Mouse (Mus musculus) bone marrow macrophage, adult 2 months (primary cell): Measurements from ENCODE around the gene Rangap1.

Source experiments
- CTCF ChIP-seq: IDR thresholded peaks from 2 replicates; pipeline ENCODE4 v1.5.1; 2012; ENCODE audit warnings: low read depth, mild to moderate bottlenecking, low read length, moderate library complexity
- POLR2A ChIP-seq: IDR thresholded peaks from 2 replicates; pipeline ENCODE4 v1.6.1; 2012; ENCODE audit warnings: mild to moderate bottlenecking, low read depth, low read length, borderline replicate concordance

DNA sequence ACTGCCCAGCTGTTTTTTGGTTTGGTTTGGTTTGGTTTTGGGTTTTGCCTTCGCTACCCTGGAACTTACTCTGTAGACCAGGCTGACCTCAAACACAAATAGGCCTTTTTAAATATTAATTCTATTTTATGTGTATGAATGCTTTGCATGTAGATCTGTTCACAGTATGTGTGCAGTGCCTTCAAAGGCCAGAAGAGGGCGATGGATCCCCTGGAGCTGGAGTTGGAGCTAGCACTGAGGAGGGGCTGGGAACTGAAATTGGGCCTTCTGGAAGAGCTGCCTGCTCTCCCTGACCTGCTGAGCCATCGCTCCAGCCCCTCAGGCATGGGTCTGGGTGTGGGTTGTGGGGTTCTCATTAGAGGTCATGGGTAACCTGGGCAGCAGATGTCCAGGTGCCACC lies 16.6 kb upstream of the Rangap1 start:
- TF ChIP-seq POLR2A (no peak), CTCF (no peak)
